Mouse (Mus musculus): ENCODE results near the gene Qrich1.
A peak's percentile ranks its signal among the peaks of the same experiment; 100 is the strongest.

Gene Qrich1

GRCm38 (mm10) chr9:108492043-108492750, 24.4 kb upstream of the Qrich1 start:
- DNase-seq (ENCODE audit: extremely low read depth, insufficient read length, low spot score) = peak; percentile 70

DNA sequence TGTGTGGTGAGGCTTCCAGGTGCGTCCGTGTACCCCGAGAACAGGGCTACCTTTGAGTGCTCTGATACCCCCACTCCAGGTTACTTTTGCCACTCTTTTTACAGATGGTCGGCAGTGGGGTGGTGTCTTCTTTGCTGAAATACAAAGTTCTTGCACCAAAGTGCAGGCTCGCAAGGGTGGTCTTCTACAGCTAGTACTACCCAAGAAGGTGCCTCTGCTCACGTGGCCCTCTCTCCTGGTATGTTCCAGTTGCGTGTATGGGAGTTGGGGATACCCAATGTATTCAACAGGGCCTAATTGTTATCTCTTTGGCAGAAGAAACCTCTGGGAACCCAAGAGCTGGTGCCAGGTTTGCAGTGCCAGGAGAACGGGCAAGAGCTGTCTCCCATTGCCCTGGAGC, 23.4 kb upstream of the Qrich1 start:
- DNase-seq (ENCODE audit: extremely low read depth, insufficient read length, low spot score) = no peak

DNA sequence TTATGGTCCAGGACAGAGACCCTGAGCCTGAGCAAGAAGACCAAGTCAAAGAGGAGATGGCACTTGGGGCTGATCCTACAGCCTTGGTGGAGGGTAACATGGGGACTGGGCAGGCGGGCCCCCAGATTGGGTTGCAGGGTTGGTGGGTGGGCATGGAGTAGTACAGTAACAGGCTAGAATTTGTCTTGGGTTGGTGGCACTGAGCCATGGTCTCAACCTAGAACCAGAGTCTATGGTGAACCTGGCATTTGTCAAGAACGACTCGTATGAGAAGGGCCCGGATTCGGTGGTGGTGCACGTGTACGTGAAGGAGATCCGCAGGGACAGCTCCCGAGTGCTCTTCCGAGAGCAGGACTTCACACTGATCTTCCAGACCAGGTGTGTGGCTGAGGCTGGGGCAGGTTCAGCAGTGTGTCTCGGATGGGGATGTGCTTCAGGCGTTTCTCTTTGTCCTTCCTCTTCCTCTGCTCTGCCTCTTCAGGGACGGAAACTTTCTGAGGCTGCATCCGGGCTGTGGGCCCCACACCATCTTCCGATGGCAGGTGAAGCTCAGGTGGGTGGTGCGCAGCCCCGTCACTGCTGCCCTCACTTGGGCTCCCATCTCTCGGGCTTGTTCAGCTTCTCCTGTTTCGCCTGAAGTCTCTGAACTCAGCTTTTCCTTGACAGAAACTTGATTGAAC, 22.3 kb upstream of the Qrich1 start:
- DNase-seq (ENCODE audit: extremely low read depth, insufficient read length, low spot score) = no peak

- DNase-seq (ENCODE audit: extremely low read depth, insufficient read length, low spot score) = no peak
Observed at GRCm38 (mm10) chr9:108494905-108495304, 21.7 kb upstream of the Qrich1 start.

DNA sequence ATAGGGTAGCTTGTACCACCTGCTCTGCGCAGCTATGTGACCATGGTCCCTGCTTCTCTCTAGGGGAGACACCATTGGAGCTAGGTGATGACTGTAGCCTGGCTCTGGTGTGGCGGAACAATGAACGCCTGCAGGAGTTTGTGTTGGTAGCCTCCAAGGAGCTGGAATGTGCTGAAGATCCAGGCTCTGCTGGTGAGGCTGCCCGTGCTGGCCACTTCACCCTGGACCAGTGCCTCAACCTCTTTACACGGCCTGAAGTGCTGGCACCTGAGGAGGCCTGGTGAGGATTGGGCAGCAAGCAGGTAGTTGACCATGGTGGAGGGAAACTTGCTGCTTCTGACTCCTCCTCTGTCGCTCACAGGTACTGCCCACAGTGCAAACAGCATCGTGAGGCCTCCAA, 17.4 kb upstream of the Qrich1 start:
- DNase-seq (ENCODE audit: extremely low read depth, insufficient read length, low spot score) = no peak

DNA sequence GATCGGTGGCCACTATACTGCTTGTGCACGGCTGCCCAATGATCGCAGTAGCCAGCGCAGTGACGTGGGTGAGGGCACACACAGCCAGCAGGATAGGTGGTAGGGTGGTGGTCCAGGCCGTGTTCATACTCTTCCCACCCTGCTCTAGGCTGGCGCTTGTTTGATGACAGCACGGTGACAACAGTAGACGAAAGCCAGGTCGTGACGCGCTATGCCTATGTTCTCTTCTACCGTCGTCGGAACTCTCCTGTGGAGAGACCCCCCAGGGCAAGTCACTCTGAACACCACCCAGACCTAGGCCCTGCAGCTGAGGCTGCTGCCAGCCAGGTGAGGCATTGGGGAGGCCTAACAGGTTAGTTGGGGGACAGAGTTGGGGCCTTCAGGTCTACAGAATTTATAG, 16.7 kb upstream of the Qrich1 start:
- DNase-seq (ENCODE audit: extremely low read depth, insufficient read length, low spot score) = no peak

DNA sequence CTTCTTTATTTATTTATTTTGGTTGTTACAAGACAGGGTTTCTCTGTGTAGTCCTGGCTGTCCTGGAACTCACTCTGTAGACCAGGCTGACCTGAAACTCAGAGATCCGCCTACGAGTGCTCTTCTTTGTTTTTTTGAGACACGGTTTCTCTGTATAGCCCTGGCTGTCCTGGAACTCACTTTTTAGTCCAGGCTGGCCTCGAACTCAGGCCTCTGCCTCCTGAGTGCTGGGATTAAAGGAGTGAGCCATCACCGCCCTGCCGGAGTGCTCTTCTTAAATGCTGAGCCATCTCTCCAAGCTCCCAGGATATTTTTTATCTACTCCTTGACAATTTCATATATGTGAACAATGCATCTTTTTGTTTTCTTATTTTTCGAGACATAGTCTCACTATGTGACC, 9.7 kb upstream of the Qrich1 start:
- no peak for DNase-seq (ENCODE audit: extremely low read depth, insufficient read length, low spot score)

GRCm38 (mm10) chr9:108507619-108508434, 8.8 kb upstream of the Qrich1 start, which contains the start of gene Qars:
Qars (plus strand) TSS chr9:108507706.
- DNase-seq (ENCODE audit: extremely low read depth, insufficient read length, low spot score) = peak; percentile 87

GRCm38 (mm10) chr9:108508776-108509175, 7.8 kb upstream of the Qrich1 start:
- DNase-seq (ENCODE audit: extremely low read depth, insufficient read length, low spot score) = no peak

DNA sequence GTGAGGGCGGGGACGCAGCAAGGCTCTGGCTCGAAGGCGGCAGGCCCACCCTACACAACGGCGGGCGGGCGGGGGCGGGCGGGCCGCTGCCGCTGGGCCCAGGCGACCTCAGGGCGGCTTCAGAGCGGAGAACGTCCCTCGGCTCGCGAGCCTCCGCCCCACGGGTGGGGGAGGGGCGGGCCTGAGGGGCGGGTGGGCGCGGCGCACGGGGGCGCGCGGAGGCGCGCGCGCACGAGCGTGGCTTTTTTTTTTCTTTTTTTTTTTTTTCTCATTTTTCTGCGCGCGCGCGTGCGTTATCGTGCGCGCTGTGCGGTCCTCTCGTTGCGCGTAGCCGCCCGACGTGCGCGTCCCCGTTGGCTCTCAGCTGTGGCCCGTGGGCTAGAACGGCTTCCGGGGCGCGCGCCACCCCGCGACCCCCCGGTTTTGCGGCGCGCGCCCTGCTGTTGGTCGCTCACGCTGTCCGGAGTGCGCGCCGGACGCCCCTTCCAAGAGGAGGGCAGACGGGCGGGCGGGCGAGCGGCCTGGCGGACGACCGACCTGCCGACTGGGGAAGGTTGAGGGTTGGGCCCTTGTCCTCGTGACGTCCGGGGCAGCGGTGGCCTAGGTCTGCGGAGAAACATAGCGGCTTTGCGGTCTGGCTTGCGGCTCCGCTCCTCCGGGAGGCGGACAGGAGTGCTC, 786 bp downstream of the Qrich1 start:
- peak; percentile 85 for DNase-seq (ENCODE audit: extremely low read depth, insufficient read length, low spot score)

DNA sequence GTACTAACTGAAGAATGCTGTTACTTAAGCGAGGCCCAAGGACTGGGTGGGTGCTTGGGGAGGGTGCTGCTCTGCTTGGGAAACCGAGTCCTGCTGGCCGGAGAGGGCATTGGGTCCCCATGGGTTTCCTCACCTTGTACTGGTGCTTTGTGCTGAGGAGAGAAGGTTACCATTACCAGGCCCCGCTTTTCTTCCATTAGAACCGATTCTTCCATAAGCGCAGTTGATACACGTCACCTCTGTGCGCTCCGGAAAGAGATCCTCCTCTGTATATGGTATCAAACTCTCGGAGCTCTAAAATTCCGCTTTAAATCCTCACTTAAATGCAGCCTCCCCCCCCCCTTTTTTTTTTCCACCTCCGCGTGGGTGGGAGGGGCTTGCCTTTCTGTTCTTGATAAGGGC, 1.3 kb downstream of the Qrich1 start:
- DNase-seq (ENCODE audit: extremely low read depth, insufficient read length, low spot score) = no peak

- DNase-seq (ENCODE audit: extremely low read depth, insufficient read length, low spot score) = no peak
Observed at GRCm38 (mm10) chr9:108521604-108522003, 5.0 kb downstream of the Qrich1 start.

DNA sequence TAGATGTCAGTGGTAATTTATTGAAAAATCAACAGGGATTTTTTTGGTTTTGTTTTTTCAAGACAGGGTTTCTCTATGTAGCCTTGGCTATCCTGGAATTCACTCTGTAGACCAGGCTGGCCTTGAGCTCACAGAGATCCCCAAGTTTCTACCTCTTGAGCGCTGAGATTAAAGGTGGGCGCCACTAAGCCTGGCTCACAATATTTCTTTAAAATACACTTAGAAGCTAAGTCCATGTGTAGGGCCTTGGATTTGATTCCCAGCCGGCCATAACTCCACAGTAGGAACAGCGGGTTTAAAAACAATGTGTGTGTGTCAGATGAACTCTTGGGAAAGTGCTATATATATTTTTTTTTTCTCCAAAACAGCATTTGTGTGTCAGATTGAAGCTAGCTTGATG, 6.7 kb downstream of the Qrich1 start:
- DNase-seq (ENCODE audit: extremely low read depth, insufficient read length, low spot score) = no peak

DNA sequence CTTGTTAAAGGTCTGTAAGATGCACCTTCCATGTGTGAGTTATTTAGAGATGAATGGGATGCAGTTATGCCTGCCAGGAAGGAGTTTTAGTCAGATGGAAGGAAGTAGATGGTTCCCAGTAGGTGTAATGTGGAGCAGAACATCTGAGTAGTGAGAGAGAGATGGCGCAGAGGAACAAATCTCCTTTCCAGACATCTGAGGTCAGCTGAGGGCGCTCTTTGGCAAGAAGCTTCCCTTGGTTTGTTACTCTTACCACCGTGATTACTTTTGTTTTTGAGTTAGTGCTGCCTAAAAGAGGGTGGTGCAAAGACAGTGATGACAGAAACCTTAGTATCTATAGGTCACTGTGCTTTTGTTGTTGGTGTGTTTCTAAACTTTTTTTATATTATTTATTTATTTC, 8.8 kb downstream of the Qrich1 start:
- no peak for DNase-seq (ENCODE audit: extremely low read depth, insufficient read length, low spot score)

GRCm38 (mm10) chr9:108530954-108531353, 14.3 kb downstream of the Qrich1 start:
- DNase-seq (ENCODE audit: extremely low read depth, insufficient read length, low spot score) = no peak

GRCm38 (mm10) chr9:108531496-108531895, 14.9 kb downstream of the Qrich1 start:
- DNase-seq (ENCODE audit: extremely low read depth, insufficient read length, low spot score) = no peak

- no peak for DNase-seq (ENCODE audit: extremely low read depth, insufficient read length, low spot score)
Observed at GRCm38 (mm10) chr9:108540846-108541245, 24.2 kb downstream of the Qrich1 start.

GRCm38 (mm10) chr9:108545986-108546385, 29.4 kb downstream of the Qrich1 start:
- DNase-seq (ENCODE audit: extremely low read depth, insufficient read length, low spot score) = no peak

GRCm38 (mm10) chr9:108546875-108547274, 30.3 kb downstream of the Qrich1 start:
- no peak for DNase-seq (ENCODE audit: extremely low read depth, insufficient read length, low spot score)

- DNase-seq (ENCODE audit: extremely low read depth, insufficient read length, low spot score) = no peak
Observed at GRCm38 (mm10) chr9:108559169-108559568, 42.6 kb downstream of the Qrich1 start.

All from 3134 (cell line).